Mouse (Mus musculus): Measurements from ENCODE around the gene Pllp.

- TF ChIP-seq CTCF (IDR thresholded peaks at IDR 0.05; ENCODE audit: borderline replicate concordance, insufficient read depth, low read depth, low read length) (no peak), POLR2A (IDR thresholded peaks at IDR 0.05; ENCODE audit: borderline replicate concordance, insufficient read depth, low read length) (no peak)
These were observed 20.8 kb upstream of the Pllp start for GRCm38 (mm10) chr8:94716841-94717240.
